Mouse (Mus musculus) megakaryocyte, embryonic 14.5 days (primary cell): Measurements from ENCODE around the gene Morn4. TPM values are rescaled to one million over a fixed set of nuclear protein-coding genes. Genes with fewer than 3 reads are reported as not detected.

Experiments
- H3K27me3 ChIP-seq: replicated peaks from 2 replicates; pipeline ENCODE3; 2012; ENCODE audit warnings: inconsistent platforms
- H3K36me3 ChIP-seq: replicated peaks from 2 replicates; pipeline ENCODE3; 2012; ENCODE audit warnings: low read length, inconsistent platforms, mixed read lengths
- H3K4me1 ChIP-seq: 2 replicates; pipeline ENCODE4 v1.6.1; 2012; ENCODE audit warnings: inconsistent platforms
- H3K4me3 ChIP-seq: replicated peaks from 2 replicates; pipeline ENCODE3; 2012; ENCODE audit warnings: moderate library complexity, mild to moderate bottlenecking, inconsistent platforms
- H3K9me3 ChIP-seq: 2 replicates; pipeline ENCODE4 v1.6.1; 2012; ENCODE audit warnings: inconsistent platforms
- FLI1 ChIP-seq: IDR thresholded peaks from 2 replicates; pipeline ENCODE4 v1.6.1; 2012; ENCODE audit warnings: low read length, inconsistent platforms, mixed read lengths
- GATA1 ChIP-seq: IDR thresholded peaks from 3 replicates; pipeline ENCODE4 v1.6.1; 2012; ENCODE audit warnings: mixed read lengths, low read length, inconsistent platforms, borderline replicate concordance
- polyA plus RNA-seq: library from polyadenylated mRNA; stranded (reverse); fragments of >175 nt; gene quantifications from 2 replicates; pipeline ENCODE4 v1.2.3, GENCODE M21; 2012; ENCODE audit warnings: low replicate concordance; ENCODE audit not compliant: insufficient read depth

The Morn4 gene
- polyA plus RNA-seq, 1 experiment, result 2.0 TPM

GRCm38 (mm10) chr19:42071221-42071620 is 14.9 kb downstream of the Morn4 start:
- Histone ChIP-seq H3K4me3 (no peak overlapping the region), H3K27me3 (no peaks in the 10 kb centered on the region), H3K36me3 (peaks cover 10% of the 10 kb centered on the region), H3K9me3 (peaks cover 7% of the 10 kb centered on the region), H3K4me1 (peaks cover 21% of the 10 kb centered on the region)
- TF ChIP-seq GATA1, result no peak
- TF ChIP-seq FLI1, result no peak

- TF ChIP-seq FLI1, result no peak
- TF ChIP-seq GATA1, result no peak
- Histone ChIP-seq H3K9me3 (peaks cover 7% of the 10 kb centered on the region), H3K4me1 (peaks cover 21% of the 10 kb centered on the region), H3K4me3 (no peak overlapping the region), H3K36me3 (no peaks in the 10 kb centered on the region), H3K27me3 (no peaks in the 10 kb centered on the region)
Measured at GRCm38 (mm10) chr19:42069241-42069525, 17.0 kb downstream of the Morn4 start.

GRCm38 (mm10) chr19:42068441-42069240 is 17.5 kb downstream of the Morn4 start:
- no peak overlapping the region for H3K4me3 ChIP-seq
- TF ChIP-seq GATA1, result no peak
- H3K27me3 ChIP-seq, result peaks cover 3% of the 10 kb centered on the region

GRCm38 (mm10) chr19:42061443-42061842 is 24.7 kb downstream of the Morn4 start:
- Histone ChIP-seq H3K9me3 (no peaks in the 10 kb centered on the region), H3K36me3 (no peaks in the 10 kb centered on the region), H3K4me1 (no peaks in the 10 kb centered on the region), H3K27me3 (peaks cover 57% of the 10 kb centered on the region), H3K4me3 (no peak overlapping the region)
- TF ChIP-seq GATA1, result no peak

More at GRCm38 (mm10) chr19:42068441-42069240, 17.5 kb downstream of the Morn4 start:
- peaks cover 7% of the 10 kb centered on the region for H3K9me3 ChIP-seq
- no peaks in the 10 kb centered on the region for H3K36me3 ChIP-seq
- H3K4me1 ChIP-seq, result peaks cover 21% of the 10 kb centered on the region

GRCm38 (mm10) chr19:42058426-42058825 is 27.7 kb downstream of the Morn4 start:
- Histone ChIP-seq H3K9me3 (no peaks in the 10 kb centered on the region), H3K36me3 (no peaks in the 10 kb centered on the region), H3K4me1 (0 out of 2 replicates have a peak, but pooled peaks cover 2% of the 10 kb centered on the region), H3K27me3 (peaks cover 65% of the 10 kb centered on the region), H3K4me3 (no peak overlapping the region)
- TF ChIP-seq FLI1 (no peak), GATA1 (no peak)

GRCm38 (mm10) chr19:42056719-42057409 is 29.3 kb downstream of the Morn4 start:
- TF ChIP-seq GATA1 (no peak), FLI1 (no peak)
- peaks cover 60% of the 10 kb centered on the region for H3K27me3 ChIP-seq
- H3K36me3 ChIP-seq, result no peaks in the 10 kb centered on the region
- no peaks in the 10 kb centered on the region for H3K9me3 ChIP-seq
- 0 out of 2 replicates have a peak, but pooled peaks cover 2% of the 10 kb centered on the region for H3K4me1 ChIP-seq
- H3K4me3 ChIP-seq, result no peak overlapping the region

GRCm38 (mm10) chr19:42055881-42056280 is 30.3 kb downstream of the Morn4 start:
- Histone ChIP-seq H3K4me1 (0 out of 2 replicates have a peak, but pooled peaks cover 2% of the 10 kb centered on the region), H3K36me3 (no peaks in the 10 kb centered on the region), H3K27me3 (peaks cover 52% of the 10 kb centered on the region), H3K9me3 (no peaks in the 10 kb centered on the region), H3K4me3 (no peak overlapping the region)
- TF ChIP-seq FLI1 (no peak), GATA1 (no peak)

GRCm38 (mm10) chr19:42054255-42054654 is 31.9 kb downstream of the Morn4 start:
- H3K9me3 ChIP-seq, result no peaks in the 10 kb centered on the region
- TF ChIP-seq GATA1, result no peak
- TF ChIP-seq FLI1, result no peak
- H3K4me3 ChIP-seq, result no peak overlapping the region
- H3K4me1 ChIP-seq, result 0 out of 2 replicates have a peak, but pooled peaks cover 2% of the 10 kb centered on the region
- no peaks in the 10 kb centered on the region for H3K36me3 ChIP-seq
- H3K27me3 ChIP-seq, result peaks cover 41% of the 10 kb centered on the region

- Histone ChIP-seq H3K4me1 (0 out of 2 replicates have a peak, but pooled peaks cover 2% of the 10 kb centered on the region), H3K36me3 (no peaks in the 10 kb centered on the region), H3K4me3 (no peak within 1 kb of the TSS), H3K9me3 (no peaks in the 10 kb centered on the region), H3K27me3 (peaks cover 32% of the 10 kb centered on the region)
- TF ChIP-seq GATA1 (no peak), FLI1 (no peak)
Measured at GRCm38 (mm10) chr19:42051948-42052347, 34.2 kb downstream of the Morn4 start, which contains the start of gene 4933411K16Rik. Gene 4933411K16Rik (plus strand): TSS chr19:42052248.

- no peak for TF ChIP-seq FLI1
- no peak for TF ChIP-seq GATA1
- Histone ChIP-seq H3K36me3 (no peaks in the 10 kb centered on the region), H3K4me1 (peaks cover 2% of the 10 kb centered on the region; the same call in 1 of the 2 replicates), H3K27me3 (peaks cover 31% of the 10 kb centered on the region), H3K4me3 (no peak overlapping the region), H3K9me3 (no peaks in the 10 kb centered on the region)
Measured at GRCm38 (mm10) chr19:42051351-42051750, 34.8 kb downstream of the Morn4 start.
